Mouse (Mus musculus) WW6 (cell line): ENCODE measurements around the gene Dnah1.

Experiments used
- DNase-seq: peaks from one replicate; pipeline ENCODE4 v3.0.0-alpha.2; 2013; ENCODE audit warnings: low read depth, low spot score

Dnah1 gene

GRCm38 (mm10) chr14:31237101-31237882 is 86.4 kb downstream of the Dnah1 start:
- DNase-seq = no peak

GRCm38 (mm10) chr14:31233996-31234591 is 89.6 kb downstream of the Dnah1 start:
- peak; percentile 49 for DNase-seq

GRCm38 (mm10) chr14:31233070-31233995 is 90.4 kb downstream of the Dnah1 start:
- no peak for DNase-seq

DNA sequence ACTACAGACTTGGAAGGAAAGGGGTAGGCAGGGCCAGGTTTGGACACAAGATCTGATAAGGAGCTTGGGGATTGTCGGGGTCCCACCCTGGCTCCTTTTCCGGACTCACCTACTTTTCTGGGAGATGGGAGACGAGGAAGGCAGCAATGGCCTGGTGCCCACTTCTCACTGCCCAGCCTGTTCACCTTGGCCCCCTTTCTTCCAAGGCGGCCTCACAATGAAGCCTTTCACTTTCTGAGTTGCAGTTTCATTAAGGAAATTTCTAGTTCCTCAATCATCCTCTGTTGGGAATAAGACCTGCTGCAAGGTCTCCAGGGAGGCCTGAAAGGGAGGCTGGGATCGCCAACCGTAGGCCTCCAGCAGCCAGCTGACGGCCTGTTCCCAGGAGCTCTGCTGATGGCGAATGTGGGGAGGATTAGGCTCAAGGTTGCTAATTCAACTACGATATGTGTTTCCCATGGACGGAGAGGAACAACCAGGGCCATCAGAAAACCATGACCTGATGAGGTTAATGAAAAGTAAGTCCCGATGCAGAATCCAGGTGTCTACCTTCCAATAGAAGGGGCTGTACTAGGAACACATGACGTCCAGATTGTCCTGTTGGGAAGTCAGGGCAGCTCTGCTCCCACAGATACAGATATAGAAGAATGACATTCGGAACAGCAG is 91.2 kb downstream of the Dnah1 start:
- DNase-seq = no peak

- DNase-seq = no peak
Measured at GRCm38 (mm10) chr14:31230442-31230841, 93.3 kb downstream of the Dnah1 start.

DNA sequence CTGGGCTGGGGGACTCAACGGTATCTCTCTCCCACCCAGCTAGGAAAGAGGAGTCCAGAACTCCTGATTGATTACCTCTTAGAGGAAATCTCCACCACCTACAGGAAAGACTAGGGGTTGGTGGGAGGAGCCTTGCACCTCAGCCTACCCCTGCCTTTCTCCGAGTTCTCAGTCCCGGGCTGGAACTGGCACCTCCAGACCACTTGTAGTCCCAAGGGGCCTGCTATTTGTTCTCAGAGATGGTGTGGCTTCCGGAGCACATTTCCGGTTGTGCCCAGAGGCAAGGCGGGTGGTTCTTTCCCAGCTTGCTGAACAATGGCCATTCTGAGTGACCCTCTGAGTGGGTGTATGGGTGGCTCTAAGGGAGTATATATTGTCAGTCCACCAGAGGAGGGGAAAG is 95.5 kb downstream of the Dnah1 start:
- no peak for DNase-seq

DNA sequence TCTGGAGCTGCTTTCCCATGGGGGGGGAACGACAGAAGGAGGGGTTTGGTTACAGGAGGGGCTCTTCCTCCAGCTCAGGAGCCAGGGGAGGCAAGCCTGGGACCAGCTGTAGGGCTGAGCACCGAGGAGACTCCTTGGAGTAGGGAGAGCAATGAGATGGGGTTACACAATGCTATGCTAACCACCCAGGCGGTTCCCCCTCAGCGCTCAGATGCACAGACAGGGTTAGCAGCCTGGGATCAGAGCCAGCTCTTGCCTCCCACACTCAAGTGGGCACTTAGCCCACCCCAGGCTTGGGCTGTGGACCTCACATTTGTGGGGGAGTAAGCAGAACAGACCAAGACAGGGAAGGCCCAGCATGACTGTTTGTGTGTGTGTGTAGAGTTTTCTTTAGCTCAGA is 96.7 kb downstream of the Dnah1 start:
- DNase-seq = no peak

GRCm38 (mm10) chr14:31217666-31218065 is 106.0 kb downstream of the Dnah1 start, which contains the start of gene Sema3g:
Sema3g (plus strand) TSS chr14:31217860.
- no peak for DNase-seq

- DNase-seq = no peak
Measured at GRCm38 (mm10) chr14:31216846-31217245, 106.8 kb downstream of the Dnah1 start, which contains the start of gene Nisch. Nisch (minus strand) TSS chr14:31216946.

GRCm38 (mm10) chr14:31215157-31216002 is 108.3 kb downstream of the Dnah1 start:
- DNase-seq = no peak

GRCm38 (mm10) chr14:31214684-31215083 is 109.0 kb downstream of the Dnah1 start:
- no peak for DNase-seq

GRCm38 (mm10) chr14:31213868-31214267 is 109.8 kb downstream of the Dnah1 start:
- DNase-seq = no peak

DNA sequence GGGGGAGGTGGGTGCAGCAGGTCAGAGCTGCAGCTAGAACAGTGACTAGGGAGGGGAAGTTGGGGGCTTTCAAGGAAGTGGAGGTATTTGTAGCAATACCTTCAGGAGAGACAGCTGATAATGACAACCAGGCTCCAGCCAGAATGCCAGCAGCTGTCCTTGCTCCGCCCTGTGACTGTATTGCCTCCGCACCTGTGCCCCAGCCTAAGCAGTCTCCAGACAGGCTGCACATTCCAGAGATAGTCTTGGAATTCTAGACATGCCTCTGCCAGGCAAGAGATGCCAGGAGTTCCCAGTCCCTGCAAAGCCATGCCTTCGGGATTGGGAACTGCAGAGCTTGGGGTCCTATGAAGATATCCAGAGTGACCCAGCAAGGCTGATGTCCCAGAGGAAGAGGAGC is 111.2 kb downstream of the Dnah1 start:
- no peak for DNase-seq

GRCm38 (mm10) chr14:31211854-31212253 is 111.8 kb downstream of the Dnah1 start:
- no peak for DNase-seq
